Mouse (Mus musculus) bone marrow, adult 2 months (tissue): ENCODE measurements at regions not wholly inside any gene's neighbourhood (a gene's known extent, or its start where the extent isn't known, plus 50 kb on each side); places are given as distances from the start of the nearest gene placed in this dataset.

Experiments used
- CTCF ChIP-seq: fragments of 200-500 bp; IDR thresholded peaks from 2 replicates; pipeline ENCODE4 v1.5.1; 2011; ENCODE audit warnings: low read length, control low read depth; ENCODE audit not compliant: control insufficient read depth, insufficient read depth
- POLR2A ChIP-seq: fragments of 200-500 bp; IDR thresholded peaks from 2 replicates; pipeline ENCODE4 v1.6.1; 2011; ENCODE audit warnings: low read depth, mild to moderate bottlenecking, control low read depth, low read length, borderline replicate concordance; ENCODE audit not compliant: control insufficient read depth

DNA sequence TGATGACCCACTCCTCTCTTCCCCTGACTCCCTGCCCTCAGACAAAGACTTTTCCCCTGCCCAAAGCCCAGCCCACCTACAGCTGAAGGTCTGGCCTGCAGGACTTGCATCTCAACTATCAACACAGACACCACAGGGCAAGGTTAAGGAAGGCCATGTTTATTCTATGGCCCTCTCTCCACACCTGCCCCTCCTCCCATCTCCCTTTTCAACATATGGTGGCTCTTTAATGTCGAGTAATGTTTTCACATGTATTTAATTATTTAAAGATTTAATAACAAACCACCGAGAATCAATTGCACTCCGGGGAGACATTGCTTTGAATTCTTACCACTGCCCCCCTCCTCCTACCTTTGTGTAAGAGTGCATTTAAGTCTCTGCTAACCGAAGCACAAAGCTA is 273.6 kb downstream of the Lrig3 start:
- no peak for TF ChIP-seq POLR2A
- no peak for TF ChIP-seq CTCF
